Mouse (Mus musculus): ENCODE results near the gene Mvb12b.

DNA sequence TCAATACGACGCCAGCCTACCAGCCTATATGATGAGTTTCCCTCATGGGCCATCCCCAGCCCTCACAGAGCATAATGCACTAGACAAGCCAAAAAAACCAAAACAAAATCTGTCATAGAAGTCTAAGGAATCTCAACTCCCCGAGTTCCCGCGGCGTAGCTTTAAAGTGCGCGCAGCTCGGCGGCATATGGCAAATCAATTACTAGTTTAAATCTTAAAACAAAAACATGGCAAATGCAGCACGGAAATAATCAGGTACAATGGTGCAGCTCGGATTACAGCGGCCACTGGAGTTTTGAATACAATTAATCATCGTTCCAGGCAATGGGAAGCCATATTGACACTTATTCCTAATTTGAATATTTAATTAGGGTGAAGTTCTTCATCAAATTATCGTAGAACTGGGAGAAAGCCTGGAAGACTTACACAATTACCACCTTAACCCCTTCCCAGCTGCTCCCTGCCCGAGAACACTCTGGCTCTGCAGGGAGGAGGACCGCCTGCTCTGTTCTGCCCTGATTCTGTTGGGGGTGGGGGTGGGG lies 76.3 kb downstream of the Mvb12b start:
- TF ChIP-seq GATA1 (IDR thresholded peaks at IDR 0.05; ENCODE audit: low read length) (no peak), TAL1 (IDR thresholded peaks at IDR 0.05; ENCODE audit: low read length) (no peak)
